Mouse (Mus musculus) olfactory bulb, adult 2 months (tissue): ENCODE measurements around the gene Myoz2. TPM values are rescaled to one million over a fixed set of nuclear protein-coding genes. Genes with fewer than 3 reads are reported as not detected.

Experiments used
- H3K27ac ChIP-seq: fragments of 200-500 bp; 2 replicates; pipeline ENCODE4 v1.5.1; 2012; ENCODE audit warnings: low read depth, low read length; ENCODE audit not compliant: insufficient read depth
- H3K4me1 ChIP-seq: fragments of 200-500 bp; 2 replicates; pipeline ENCODE4 v1.6.1; 2012; ENCODE audit warnings: low read length; ENCODE audit not compliant: control insufficient read depth, insufficient read depth
- H3K4me3 ChIP-seq: fragments of 200-500 bp; 2 replicates; pipeline ENCODE4 v1.5.1; 2012; ENCODE audit warnings: mild to moderate bottlenecking, low read depth, low read length, moderate library complexity; ENCODE audit not compliant: insufficient read depth
- CTCF ChIP-seq: fragments of 200-500 bp; IDR thresholded peaks from 2 replicates; pipeline ENCODE4 v1.5.1; 2012; ENCODE audit warnings: low read depth, mild to moderate bottlenecking, low read length, moderate library complexity; ENCODE audit not compliant: insufficient read depth
- POLR2A ChIP-seq: fragments of 200-500 bp; IDR thresholded peaks from 2 replicates; pipeline ENCODE4 v1.6.1; 2012; ENCODE audit warnings: mild to moderate bottlenecking, low read depth, low read length, moderate library complexity; ENCODE audit not compliant: insufficient read depth
- WGBS: fragments of 180-500 bp; shearing (Covaris S2); methylation state at CpG from one replicate; pipeline ENCODE4 v1.1.7; 2018; 5-methylcytosine and 5-hydroxymethylcytosine counted together
- polyA plus RNA-seq: library from polyadenylated mRNA; stranded (reverse); fragments of >200 nt; gene quantifications from 2 replicates; pipeline ENCODE4 v1.2.4, GENCODE M21; 2012; ENCODE audit warnings: low replicate concordance; ENCODE audit not compliant: missing spikeins, insufficient read depth, insufficient read length

Myoz2 gene
- polyA plus RNA-seq, 1 experiment = not detected

GRCm38 (mm10) chr3:122964301-122964700 is 70.5 kb downstream of the Myoz2 start:
- WGBS = 91% methylated on average over 5 of the region's 5 CpGs
- H3K4me1 ChIP-seq = no peaks in the 10 kb centered on the region
- TF ChIP-seq CTCF = no peak
- TF ChIP-seq POLR2A = no peak
- H3K27ac ChIP-seq = no peak overlapping the region
- H3K4me3 ChIP-seq = no peak overlapping the region

Other genes with a start within 250 kb of the Myoz2 start
- gene Fabp2, start 139.9 kb downstream of the Myoz2 start, polyA plus RNA-seq = not detected in 2 replicates
- not detected in 2 replicates for gene Gm10959, start 115.7 kb downstream of the Myoz2 start, polyA plus RNA-seq
- not detected in 2 replicates for gene 1810037I17Rik, start 110.8 kb downstream of the Myoz2 start, polyA plus RNA-seq
- not detected in 2 replicates for gene Usp53, start 50.5 kb downstream of the Myoz2 start, polyA plus RNA-seq
- not detected in 2 replicates for gene Synpo2, start 201.1 kb upstream of the Myoz2 start, polyA plus RNA-seq
- gene Sec24d, start 232.4 kb upstream of the Myoz2 start, polyA plus RNA-seq = not detected in 2 replicates